Mouse (Mus musculus): ENCODE results near the gene Tpt1. TPM values are rescaled to one million over a fixed set of nuclear protein-coding genes. Genes with fewer than 3 reads are reported as not detected.
"Not testable (repeated sequence)": the region's sequence is repeated elsewhere in the genome, so short reads cannot be mapped to it uniquely, and the experiment has no call there.

Gene Tpt1
- polyA plus RNA-seq, 1 experiment from 2014 or later = 1,543 TPM

DNA sequence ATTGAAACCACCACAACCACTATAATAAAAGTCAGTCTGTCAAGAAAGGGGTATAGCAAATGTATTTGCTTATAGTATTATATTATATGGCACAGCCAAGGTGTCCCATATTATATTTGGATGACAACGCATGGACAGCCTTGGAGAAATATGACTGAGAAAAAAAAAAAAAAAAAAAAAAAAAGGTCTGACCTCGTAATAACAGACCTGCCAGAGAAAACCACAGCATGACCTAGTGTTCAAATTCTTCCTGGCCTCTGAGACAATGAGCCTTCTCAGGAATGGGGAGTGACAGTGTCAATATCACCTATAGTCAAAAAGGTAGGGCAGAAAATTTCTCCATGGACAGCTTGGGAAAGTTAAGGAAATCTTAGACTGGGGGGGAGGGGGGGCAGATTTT, 25.6 kb upstream of the Tpt1 start:
- WGBS = 90% methylated on average over 2 of the region's 2 CpGs
- H3K4me3 ChIP-seq (replicated peaks; ENCODE audit: low read depth, low read length) = no peak overlapping the region
- TF ChIP-seq CTCF (IDR thresholded peaks at IDR 0.05; ENCODE audit: low read depth) = no peak
- no peak for ATAC-seq (replicated peaks; ENCODE audit: low FRiP score, low read depth)
- H3K36me3 ChIP-seq (ENCODE audit: insufficient read depth, low read length) = no peaks in the 10 kb centered on the region
- no peak overlapping the region for H3K4me2 ChIP-seq (ENCODE audit: low read length)
- H3K4me1 ChIP-seq (replicated peaks; ENCODE audit: insufficient read depth, low read length) = no peaks in the 10 kb centered on the region
- no peak for DNase-seq (ENCODE audit: low spot score)
- H3K27me3 ChIP-seq (ENCODE audit: insufficient read depth, low read length) = no peaks in the 10 kb centered on the region
- H3K9me3 ChIP-seq (replicated peaks; ENCODE audit: low read length) = no peaks in the 10 kb centered on the region
- H3K9ac ChIP-seq (ENCODE audit: low read depth, low read length) = no peak overlapping the region
- H3K27ac ChIP-seq = no peak overlapping the region

DNA sequence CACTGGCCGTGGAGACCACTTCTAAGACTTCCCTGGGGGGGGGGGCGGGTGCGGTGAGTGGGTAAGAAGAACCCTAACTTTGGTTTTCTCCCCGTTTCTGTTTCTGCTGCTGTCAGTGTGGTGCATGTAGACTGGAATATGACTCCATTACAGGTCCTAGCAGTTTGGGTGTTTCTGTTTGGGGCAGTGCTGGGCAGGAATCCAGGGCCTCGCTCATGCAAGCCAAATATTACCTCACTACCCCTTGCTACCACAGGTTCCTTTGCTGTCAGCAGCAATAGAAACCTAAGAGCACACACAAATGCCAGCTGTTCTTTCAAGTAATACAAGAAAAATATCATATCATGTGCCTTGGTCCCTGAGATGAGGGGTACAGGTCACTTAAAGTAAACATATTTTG, 24.9 kb upstream of the Tpt1 start:
- no peaks in the 10 kb centered on the region for H3K36me3 ChIP-seq (ENCODE audit: insufficient read depth, low read length)
- ATAC-seq (replicated peaks; ENCODE audit: low FRiP score, low read depth) = no peak
- no peak overlapping the region for H3K4me2 ChIP-seq (ENCODE audit: low read length)
- no peaks in the 10 kb centered on the region for H3K27me3 ChIP-seq (ENCODE audit: insufficient read depth, low read length)
- no peak overlapping the region for H3K9ac ChIP-seq (ENCODE audit: low read depth, low read length)
- no peak for DNase-seq (ENCODE audit: low spot score)
- H3K4me3 ChIP-seq (replicated peaks; ENCODE audit: low read depth, low read length) = no peak overlapping the region
- 81% methylated on average over 5 of the region's 5 CpGs for WGBS
- no peaks in the 10 kb centered on the region for H3K9me3 ChIP-seq (replicated peaks; ENCODE audit: low read length)
- TF ChIP-seq CTCF (IDR thresholded peaks at IDR 0.05; ENCODE audit: low read depth) = no peak
- H3K27ac ChIP-seq = no peak overlapping the region
- no peaks in the 10 kb centered on the region for H3K4me1 ChIP-seq (replicated peaks; ENCODE audit: insufficient read depth, low read length)

DNA sequence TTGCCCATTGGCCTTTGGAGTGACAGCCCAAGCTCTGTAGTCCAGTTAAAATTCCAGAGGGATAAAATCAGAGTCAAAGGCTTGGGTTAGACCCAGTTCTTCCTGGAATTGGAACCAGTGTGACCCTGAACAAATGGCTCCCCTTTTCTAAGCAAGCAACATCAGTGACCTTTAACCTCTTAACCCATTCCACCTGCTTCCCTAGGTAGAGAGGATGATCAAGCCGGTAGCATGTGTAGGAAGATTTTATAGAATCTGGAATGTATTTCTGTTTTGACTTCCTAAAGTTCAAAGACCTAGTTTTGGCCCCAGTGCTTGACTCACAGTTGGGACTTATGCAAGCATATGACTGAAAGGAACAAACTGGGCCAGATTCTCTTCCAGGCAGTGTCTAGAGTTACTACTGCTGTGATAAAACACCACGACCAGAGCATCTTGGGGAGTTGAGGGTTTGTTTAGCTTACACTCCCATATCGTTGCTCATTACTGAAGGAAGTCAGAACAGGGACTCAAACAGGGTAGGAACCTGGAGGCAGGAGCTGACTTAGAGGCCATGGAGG, 18.0 kb upstream of the Tpt1 start:
- no peak overlapping the region for H3K4me3 ChIP-seq (replicated peaks; ENCODE audit: low read depth, low read length)
- DNase-seq (ENCODE audit: low spot score) (no peak), ATAC-seq (replicated peaks; ENCODE audit: low FRiP score, low read depth) (no peak)
- no peak overlapping the region for H3K4me2 ChIP-seq (ENCODE audit: low read length)
- 52% methylated on average over 3 of the region's 3 CpGs for WGBS
- H3K27me3 ChIP-seq (ENCODE audit: insufficient read depth, low read length) = no peaks in the 10 kb centered on the region
- H3K9me3 ChIP-seq (replicated peaks; ENCODE audit: low read length) = no peaks in the 10 kb centered on the region
- H3K4me1 ChIP-seq (replicated peaks; ENCODE audit: insufficient read depth, low read length) = peaks cover 4% of the 10 kb centered on the region
- no peak overlapping the region for H3K9ac ChIP-seq (ENCODE audit: low read depth, low read length)
- H3K36me3 ChIP-seq (ENCODE audit: insufficient read depth, low read length) = no peaks in the 10 kb centered on the region
- no peak for TF ChIP-seq CTCF (IDR thresholded peaks at IDR 0.05; ENCODE audit: low read depth)
- no peak overlapping the region for H3K27ac ChIP-seq

DNA sequence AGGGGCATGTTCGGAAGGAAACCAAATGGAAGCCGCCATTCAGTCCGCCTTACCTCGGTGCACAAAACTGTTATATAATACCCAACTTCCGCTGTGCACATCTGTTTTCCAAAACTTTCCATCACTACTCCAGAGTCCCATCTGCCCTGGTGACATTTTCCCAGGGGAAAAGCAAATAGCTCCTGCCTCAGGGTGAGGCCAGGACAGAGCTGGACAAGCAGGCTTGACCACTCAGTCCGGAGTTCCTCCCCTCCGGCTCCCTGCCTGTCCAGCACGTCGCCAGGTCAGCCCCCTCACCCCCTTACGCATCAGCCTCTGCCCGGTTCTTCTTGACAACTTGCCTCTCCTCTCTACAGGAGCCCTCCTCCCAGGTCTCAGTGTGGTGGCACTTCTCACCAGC, 16.7 kb upstream of the Tpt1 start:
- Histone ChIP-seq H3K36me3 (ENCODE audit: insufficient read depth, low read length) (no peaks in the 10 kb centered on the region), H3K4me2 (ENCODE audit: low read length) (0 out of 2 replicates have a peak overlapping the region, but pooled peaks have one; percentile 49), H3K27ac (peak overlapping the region; percentile 43; the same call in 1 of the 2 replicates), H3K9me3 (replicated peaks; ENCODE audit: low read length) (no peaks in the 10 kb centered on the region), H3K9ac (ENCODE audit: low read depth, low read length) (peak overlapping the region; percentile 15; the same call in 1 of the 2 replicates), H3K4me1 (replicated peaks; ENCODE audit: insufficient read depth, low read length) (peaks cover 7% of the 10 kb centered on the region), H3K27me3 (ENCODE audit: insufficient read depth, low read length) (no peaks in the 10 kb centered on the region), H3K4me3 (replicated peaks; ENCODE audit: low read depth, low read length) (no peak overlapping the region)
- DNase-seq (ENCODE audit: low spot score) (no peak), ATAC-seq (replicated peaks; ENCODE audit: low FRiP score, low read depth) (0 out of 2 replicates have a peak, but pooled peaks have one; percentile 23)
- 35% methylated on average over 11 of the region's 11 CpGs for WGBS
- TF ChIP-seq CTCF (IDR thresholded peaks at IDR 0.05; ENCODE audit: low read depth) = no peak

GRCm38 (mm10) chr14:75828866-75829806, 15.8 kb upstream of the Tpt1 start:
- Histone ChIP-seq H3K4me3 (replicated peaks; ENCODE audit: low read depth, low read length) (peak overlapping the region; percentile 27), H3K9ac (ENCODE audit: low read depth, low read length) (peak overlapping the region; percentile 38), H3K36me3 (ENCODE audit: insufficient read depth, low read length) (no peaks in the 10 kb centered on the region), H3K4me2 (ENCODE audit: low read length) (peak overlapping the region; percentile 49), H3K9me3 (replicated peaks; ENCODE audit: low read length) (no peaks in the 10 kb centered on the region), H3K4me1 (replicated peaks; ENCODE audit: insufficient read depth, low read length) (peaks cover 11% of the 10 kb centered on the region), H3K27me3 (ENCODE audit: insufficient read depth, low read length) (no peaks in the 10 kb centered on the region), H3K27ac (peak overlapping the region; percentile 43; the same call in 1 of the 2 replicates)
- ATAC-seq (replicated peaks; ENCODE audit: low FRiP score, low read depth) (peak; percentile 40; the same call in 1 of the 2 replicates), DNase-seq (ENCODE audit: low spot score) (peak; percentile 93)
- peak; percentile 94 for TF ChIP-seq CTCF (IDR thresholded peaks at IDR 0.05; ENCODE audit: low read depth)
- WGBS = 4% methylated on average over 32 of the region's 32 CpGs

DNA sequence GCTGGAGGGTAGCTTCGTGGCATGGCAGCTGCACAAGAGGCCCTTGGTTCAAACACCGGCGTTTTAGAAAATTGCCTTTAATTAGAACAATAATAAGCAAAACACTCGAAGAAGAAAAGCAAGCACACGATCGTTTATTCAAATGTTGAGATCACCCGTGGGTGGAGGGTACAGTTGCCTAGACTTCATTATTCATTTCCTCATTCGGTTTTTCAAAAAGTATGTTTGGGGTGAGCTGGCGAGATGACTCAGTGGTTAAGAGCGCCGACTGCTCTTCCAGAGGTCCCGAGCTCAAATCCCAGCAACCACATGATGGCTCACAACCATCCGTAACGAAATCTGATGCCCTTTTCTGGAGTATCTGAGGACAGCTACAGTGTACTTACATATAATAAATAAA, 15.1 kb upstream of the Tpt1 start:
- not testable (repeated sequence) for ATAC-seq (replicated peaks; ENCODE audit: low FRiP score, low read depth); H3K4me2 ChIP-seq (ENCODE audit: low read length); H3K4me3 ChIP-seq (replicated peaks; ENCODE audit: low read depth, low read length); H3K27ac ChIP-seq; H3K9me3 ChIP-seq (replicated peaks; ENCODE audit: low read length); H3K36me3 ChIP-seq (ENCODE audit: insufficient read depth, low read length); H3K27me3 ChIP-seq (ENCODE audit: insufficient read depth, low read length); DNase-seq (ENCODE audit: low spot score); H3K9ac ChIP-seq (ENCODE audit: low read depth, low read length)
- peaks cover 11% of the 10 kb centered on the region for H3K4me1 ChIP-seq (replicated peaks; ENCODE audit: insufficient read depth, low read length)
- WGBS = 64% methylated on average over 14 of the region's 14 CpGs

All from kidney, postnatal 0 days (tissue).